Mouse (Mus musculus) intestine, postnatal 0 days (tissue): ENCODE data around the gene Acot11. TPM values are rescaled to one million over a fixed set of nuclear protein-coding genes. Genes with fewer than 3 reads are reported as not detected.
A peak's percentile ranks its signal among the peaks of the same experiment; 100 is the strongest.

Experiments used
- ATAC-seq: fragments of 200-750 bp; cut with Nextera tagmentation; 2 replicates; pipeline ENCODE4 v1.8.0; 2017; ENCODE audit warnings: mild to moderate bottlenecking, moderate TSS enrichment, moderate library complexity
- H3K27ac ChIP-seq: fragments of 300-500 bp; sonication (generic); 2 replicates; pipeline ENCODE4 v1.5.1; 2014; ENCODE audit warnings: mild to moderate bottlenecking, low read depth, low read length, moderate library complexity
- H3K27me3 ChIP-seq: fragments of 300-500 bp; sonication (generic); replicated peaks from 2 replicates; pipeline ENCODE4 v1.6.1; 2014; ENCODE audit warnings: low read length, mixed read lengths; ENCODE audit not compliant: control insufficient read depth, insufficient read depth
- H3K36me3 ChIP-seq: fragments of 300-500 bp; sonication (generic); 2 replicates; pipeline ENCODE4 v1.6.1; 2014; ENCODE audit warnings: mild to moderate bottlenecking, moderate library complexity; ENCODE audit not compliant: control insufficient read depth, insufficient read depth
- H3K4me1 ChIP-seq: fragments of 300-500 bp; sonication (generic); replicated peaks from 2 replicates; pipeline ENCODE4 v1.6.1; 2014; ENCODE audit warnings: antibody characterized with exemption, low read length, mixed read lengths; ENCODE audit not compliant: control insufficient read depth, insufficient read depth
- H3K4me2 ChIP-seq: fragments of 300-500 bp; sonication (generic); replicated peaks from 2 replicates; pipeline ENCODE4 v1.6.1; 2014; ENCODE audit warnings: low read depth, mild to moderate bottlenecking, moderate library complexity
- H3K4me3 ChIP-seq: fragments of 300-500 bp; sonication (generic); 2 replicates; pipeline ENCODE4 v1.5.1; 2014; ENCODE audit warnings: low read depth, low read length
- H3K9ac ChIP-seq: fragments of 300-500 bp; sonication (generic); 2 replicates; pipeline ENCODE4 v1.6.1; 2014; ENCODE audit warnings: mild to moderate bottlenecking, low read depth, low read length
- H3K9me3 ChIP-seq: fragments of 300-500 bp; sonication (generic); 2 replicates; pipeline ENCODE4 v1.6.1; 2016; ENCODE audit warnings: mixed run types; ENCODE audit not compliant: control insufficient read depth
- CTCF ChIP-seq: sonication (generic); IDR thresholded peaks from 2 replicates; pipeline ENCODE4 v1.5.1; 2016; ENCODE audit warnings: low read depth, mild to moderate bottlenecking, control low read depth, antibody characterized with exemption, moderate library complexity
- WGBS: fragments of 180-500 bp; shearing (Covaris S2); extraction: QIAGEN DNeasy Blood & Tissue Kit; methylation state at CpG from one replicate; pipeline ENCODE4 v1.1.7; 2014; 5-methylcytosine and 5-hydroxymethylcytosine counted together
- polyA plus RNA-seq: library from polyadenylated mRNA; unstranded; fragments of >200 nt; fragmentation: Nextera tagmentation; extraction: Ambion mirVana; gene quantifications from 2 replicates; pipeline ENCODE4 v1.2.1, GENCODE M21; 2015

Gene Acot11
- 7.8 and 7.9 TPM in 2 replicates for polyA plus RNA-seq

DNA sequence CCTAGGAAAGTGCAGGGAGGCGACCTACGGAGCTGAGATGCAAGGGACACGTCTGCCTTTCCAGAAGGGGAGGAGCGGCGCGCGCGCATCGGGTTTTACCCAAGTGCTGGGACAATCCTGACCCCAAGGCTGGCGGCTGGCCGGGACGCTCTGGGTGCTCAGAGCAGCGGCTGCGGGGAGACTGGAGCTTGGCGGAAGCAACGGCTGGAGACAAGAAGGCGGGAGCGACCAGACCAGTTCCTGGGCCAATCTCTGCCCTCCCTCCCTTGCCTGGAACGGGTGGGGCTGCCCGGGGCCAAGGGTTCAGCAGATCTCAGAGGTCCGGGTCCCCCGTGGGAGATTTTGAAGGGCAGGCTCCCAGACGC is at the start of gene Acot11:
Gene Acot11 (minus strand): TSS at position 89 of the 365 bp plus-strand sequence.
- H3K9ac ChIP-seq: peak within 1 kb of the TSS; percentile 46
- no peaks in the 10 kb centered on the region for H3K27me3 ChIP-seq
- TF ChIP-seq CTCF: no peak
- WGBS: 3% methylated on average over 23 of the region's 23 CpGs
- H3K36me3 ChIP-seq: no peaks in the 10 kb centered on the region; the same call in 1 of the 2 replicates
- peak within 1 kb of the TSS; percentile 50 for H3K27ac ChIP-seq
- ATAC-seq: peak; percentile 51
- no peaks in the 10 kb centered on the region for H3K9me3 ChIP-seq
- H3K4me2 ChIP-seq: peak within 1 kb of the TSS; percentile 78
- H3K4me3 ChIP-seq: peak within 1 kb of the TSS; percentile 42
- no peaks in the 10 kb centered on the region for H3K4me1 ChIP-seq

- no peaks in the 10 kb centered on the region for H3K36me3 ChIP-seq
- ATAC-seq: peak; percentile 18; the same call in 1 of the 2 replicates
- H3K27ac ChIP-seq: peak overlapping the region; percentile 73
- 44% methylated on average over 12 of the region's 12 CpGs for WGBS
- H3K4me2 ChIP-seq: peak overlapping the region; percentile 49
- no peaks in the 10 kb centered on the region for H3K27me3 ChIP-seq
- H3K4me3 ChIP-seq: no peak overlapping the region
- TF ChIP-seq CTCF: no peak
- H3K9ac ChIP-seq: peak overlapping the region; percentile 34; the same call in 1 of the 2 replicates
- H3K9me3 ChIP-seq: no peaks in the 10 kb centered on the region
- H3K4me1 ChIP-seq: peaks cover 13% of the 10 kb centered on the region
Observed at GRCm38 (mm10) chr4:106848290-106849092, 43.7 kb upstream of the Acot11 start.

- Histone ChIP-seq H3K27me3 (no peaks in the 10 kb centered on the region), H3K36me3 (no peaks in the 10 kb centered on the region), H3K4me1 (peaks cover 13% of the 10 kb centered on the region), H3K9me3 (no peaks in the 10 kb centered on the region), H3K4me3 (no peak overlapping the region), H3K4me2 (peak overlapping the region; percentile 49), H3K9ac (peak overlapping the region; percentile 34; the same call in 1 of the 2 replicates), H3K27ac (peak overlapping the region; percentile 73)
- no peak for TF ChIP-seq CTCF
- peak; percentile 78 for ATAC-seq
- WGBS: 18% methylated on average over 9 of the region's 9 CpGs
Observed at GRCm38 (mm10) chr4:106847591-106848289, 42.9 kb upstream of the Acot11 start.

GRCm38 (mm10) chr4:106842561-106842960 is 37.8 kb upstream of the Acot11 start:
- 0 out of 2 replicates have a peak, but pooled peaks cover 8% of the 10 kb centered on the region for H3K4me1 ChIP-seq
- H3K9me3 ChIP-seq: no peaks in the 10 kb centered on the region
- H3K36me3 ChIP-seq: no peaks in the 10 kb centered on the region
- H3K9ac ChIP-seq: no peak overlapping the region
- ATAC-seq: no peak
- 71% methylated on average over 8 of the region's 8 CpGs for WGBS
- no peak for TF ChIP-seq CTCF
- no peaks in the 10 kb centered on the region for H3K27me3 ChIP-seq
- no peak overlapping the region for H3K4me3 ChIP-seq
- no peak overlapping the region for H3K4me2 ChIP-seq
- no peak overlapping the region for H3K27ac ChIP-seq

DNA sequence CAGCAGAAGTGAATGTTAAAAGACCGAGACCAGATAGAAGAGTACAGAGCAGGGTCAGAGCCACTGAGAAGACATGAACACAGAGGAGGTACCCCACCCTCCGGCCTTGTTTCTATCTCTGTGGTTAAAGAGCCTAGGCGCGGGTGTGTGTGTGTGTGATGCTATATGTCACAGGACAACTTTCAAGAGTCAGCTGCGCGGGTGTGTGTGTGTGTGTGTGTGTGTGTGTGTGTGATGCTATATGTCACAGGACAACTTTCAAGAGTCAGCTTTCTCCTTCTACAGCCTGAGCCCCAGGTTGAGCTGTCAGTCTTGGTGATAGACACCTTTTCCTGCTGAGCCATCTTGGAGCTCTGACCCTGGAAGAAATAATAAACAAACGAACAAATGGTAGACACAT is 37.1 kb upstream of the Acot11 start:
- H3K36me3 ChIP-seq: no peaks in the 10 kb centered on the region
- 65% methylated on average over 7 of the region's 7 CpGs for WGBS
- TF ChIP-seq CTCF: no peak
- H3K4me1 ChIP-seq: 0 out of 2 replicates have a peak, but pooled peaks cover 9% of the 10 kb centered on the region
- no peak overlapping the region for H3K4me3 ChIP-seq
- no peaks in the 10 kb centered on the region for H3K27me3 ChIP-seq
- no peak overlapping the region for H3K4me2 ChIP-seq
- no peaks in the 10 kb centered on the region for H3K9me3 ChIP-seq
- H3K27ac ChIP-seq: no peak overlapping the region
- no peak overlapping the region for H3K9ac ChIP-seq
- ATAC-seq: no peak

DNA sequence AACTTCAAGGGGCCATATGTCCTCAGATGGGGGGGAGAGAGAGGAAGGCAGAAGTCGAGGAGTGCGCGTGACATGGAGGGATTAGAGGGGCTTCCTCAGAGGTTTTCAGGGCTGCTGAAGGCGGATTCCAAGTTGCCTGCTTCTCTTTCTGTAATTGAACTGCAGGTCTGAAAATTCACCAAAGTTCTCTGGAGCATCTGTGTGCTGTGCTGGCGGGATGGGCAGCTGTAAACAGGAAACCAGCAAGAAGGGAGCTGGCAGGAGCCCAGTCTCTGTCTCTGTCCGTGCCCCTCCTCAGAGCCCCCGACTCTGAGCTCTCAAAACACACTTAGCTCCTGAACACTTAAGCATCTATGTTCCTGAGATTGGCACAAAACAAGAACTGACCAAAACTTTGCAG is 36.5 kb upstream of the Acot11 start:
- Histone ChIP-seq H3K27me3 (no peaks in the 10 kb centered on the region), H3K9ac (no peak overlapping the region), H3K4me2 (0 out of 2 replicates have a peak overlapping the region, but pooled peaks have one; percentile 17), H3K9me3 (no peaks in the 10 kb centered on the region), H3K4me3 (no peak overlapping the region), H3K27ac (no peak overlapping the region), H3K4me1 (0 out of 2 replicates have a peak, but pooled peaks cover 9% of the 10 kb centered on the region), H3K36me3 (no peaks in the 10 kb centered on the region)
- no peak for TF ChIP-seq CTCF
- no peak for ATAC-seq
- WGBS: 46% methylated on average over 7 of the region's 7 CpGs
